Mouse (Mus musculus) limb, embryonic 15.5 days (tissue): Measurements from ENCODE around the gene Tmem97. TPM values are rescaled to one million over a fixed set of nuclear protein-coding genes. Genes with fewer than 3 reads are reported as not detected.
"Not testable (repeated sequence)": the region's sequence is repeated elsewhere in the genome, so short reads cannot be mapped to it uniquely, and the experiment has no call there.

ENCODE experiments used
- ATAC-seq: fragments of 200-750 bp; cut with Nextera tagmentation; 2 replicates; pipeline ENCODE4 v1.8.0; 2017; ENCODE audit warnings: low read depth, moderate TSS enrichment; ENCODE audit not compliant: insufficient number of reproducible peaks, low FRiP score, low TSS enrichment
- H3K27ac ChIP-seq: fragments of 300-500 bp; sonication (generic); 2 replicates; pipeline ENCODE4 v1.5.1; 2015; ENCODE audit warnings: moderate library complexity, mild to moderate bottlenecking, inconsistent platforms
- H3K27me3 ChIP-seq: fragments of 300-500 bp; sonication (generic); 2 replicates; pipeline ENCODE4 v1.6.1; 2015; ENCODE audit warnings: inconsistent platforms
- H3K36me3 ChIP-seq: fragments of 300-500 bp; sonication (generic); 2 replicates; pipeline ENCODE4 v1.6.1; 2015; ENCODE audit warnings: inconsistent platforms
- H3K4me1 ChIP-seq: fragments of 300-500 bp; sonication (generic); 2 replicates; pipeline ENCODE4 v1.6.1; 2015; ENCODE audit warnings: inconsistent platforms
- H3K4me2 ChIP-seq: fragments of 300-500 bp; sonication (generic); 2 replicates; pipeline ENCODE4 v1.6.1; 2015; ENCODE audit warnings: mild to moderate bottlenecking, inconsistent platforms
- H3K4me3 ChIP-seq: fragments of 300-500 bp; sonication (generic); 2 replicates; pipeline ENCODE4 v1.5.1; 2015; ENCODE audit warnings: mild to moderate bottlenecking, inconsistent platforms
- H3K9ac ChIP-seq: fragments of 300-500 bp; sonication (generic); 2 replicates; pipeline ENCODE4 v1.6.1; 2015; ENCODE audit warnings: inconsistent platforms
- H3K9me3 ChIP-seq: fragments of 300-500 bp; sonication (generic); 2 replicates; pipeline ENCODE4 v1.6.1; 2016; ENCODE audit warnings: inconsistent platforms
- WGBS: fragments of 180-500 bp; shearing (Covaris S2); methylation state at CpG from one replicate; pipeline ENCODE4 v1.1.7; 2015; 5-methylcytosine and 5-hydroxymethylcytosine counted together
- polyA plus RNA-seq: library from polyadenylated mRNA; unstranded; fragments of >200 nt; fragmentation: Nextera tagmentation; extraction: Ambion mirVana; gene quantifications from 2 replicates; pipeline ENCODE4 v1.2.1, GENCODE M21; 2015

Gene Tmem97
- 89.3 and 92.7 TPM in 2 replicates for polyA plus RNA-seq

DNA sequence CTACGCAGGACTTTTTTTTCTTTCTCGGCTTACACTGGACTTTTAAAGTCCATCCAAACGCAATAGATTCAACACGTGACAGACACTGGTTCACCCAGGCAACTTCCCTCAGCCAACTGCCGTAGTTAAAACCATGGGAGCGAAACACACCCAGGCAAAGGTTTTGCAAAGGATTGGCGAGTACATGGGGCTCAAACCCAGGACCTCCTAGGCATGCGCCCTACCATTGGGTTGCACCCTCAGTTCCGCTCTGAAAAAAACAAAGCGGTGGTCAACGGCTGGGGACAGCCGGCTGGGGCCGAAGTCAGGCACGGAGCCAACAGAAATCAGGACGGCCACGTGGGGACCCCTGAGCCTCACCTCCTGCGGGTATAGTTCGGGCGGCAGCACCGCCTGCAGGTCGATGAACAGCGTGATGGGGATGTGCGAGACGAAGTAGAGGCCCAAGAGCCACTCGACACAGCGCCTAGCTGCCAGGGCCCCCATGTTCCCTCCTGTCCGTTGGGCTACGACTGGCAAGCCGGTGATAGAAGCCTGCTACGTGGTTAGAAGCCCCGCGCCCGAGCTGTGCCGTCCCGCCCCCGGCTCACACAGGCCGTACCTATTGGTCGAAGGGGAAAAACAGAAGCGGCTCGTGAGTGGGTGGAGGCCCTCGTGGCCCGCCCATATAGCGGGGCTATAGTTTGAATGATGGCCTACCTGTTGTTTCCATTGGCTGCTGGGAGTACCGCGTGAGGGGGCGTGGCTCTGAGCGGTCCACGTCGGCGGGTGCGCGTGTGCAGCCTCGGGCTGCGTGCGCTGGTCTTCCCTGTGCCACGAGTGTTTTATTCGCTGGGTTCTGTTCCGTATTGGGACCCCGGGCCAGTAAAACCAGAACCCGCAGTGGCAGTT is at the start of gene Tmem97:
Gene Tmem97 (minus strand): TSS at position 610 of the 891 bp plus-strand sequence.
- Histone ChIP-seq H3K4me1 (peaks cover 18% of the 10 kb centered on the region), H3K27me3 (no peaks in the 10 kb centered on the region), H3K4me3 (peak within 1 kb of the TSS; percentile 73), H3K9ac (peak within 1 kb of the TSS; percentile 63), H3K36me3 (peaks cover under 1% of the 10 kb centered on the region), H3K27ac (peak within 1 kb of the TSS; percentile 88), H3K9me3 (no peaks in the 10 kb centered on the region), H3K4me2 (peak within 1 kb of the TSS; percentile 74)
- WGBS, result under 1% methylated on average over 60 of the region's 60 CpGs
- peak; percentile 99 for ATAC-seq

GRCm38 (mm10) chr11:78600051-78600450 is 49.5 kb upstream of the Tmem97 start:
- H3K27me3 ChIP-seq, result no peaks in the 10 kb centered on the region
- no peaks in the 10 kb centered on the region for H3K36me3 ChIP-seq
- 84% methylated on average over 4 of the region's 4 CpGs for WGBS
- no peaks in the 10 kb centered on the region for H3K4me1 ChIP-seq
- H3K4me3 ChIP-seq, result no peak overlapping the region
- ATAC-seq, result no peak
- no peak overlapping the region for H3K9ac ChIP-seq
- no peaks in the 10 kb centered on the region for H3K9me3 ChIP-seq
- H3K4me2 ChIP-seq, result no peak overlapping the region
- H3K27ac ChIP-seq, result no peak overlapping the region

DNA sequence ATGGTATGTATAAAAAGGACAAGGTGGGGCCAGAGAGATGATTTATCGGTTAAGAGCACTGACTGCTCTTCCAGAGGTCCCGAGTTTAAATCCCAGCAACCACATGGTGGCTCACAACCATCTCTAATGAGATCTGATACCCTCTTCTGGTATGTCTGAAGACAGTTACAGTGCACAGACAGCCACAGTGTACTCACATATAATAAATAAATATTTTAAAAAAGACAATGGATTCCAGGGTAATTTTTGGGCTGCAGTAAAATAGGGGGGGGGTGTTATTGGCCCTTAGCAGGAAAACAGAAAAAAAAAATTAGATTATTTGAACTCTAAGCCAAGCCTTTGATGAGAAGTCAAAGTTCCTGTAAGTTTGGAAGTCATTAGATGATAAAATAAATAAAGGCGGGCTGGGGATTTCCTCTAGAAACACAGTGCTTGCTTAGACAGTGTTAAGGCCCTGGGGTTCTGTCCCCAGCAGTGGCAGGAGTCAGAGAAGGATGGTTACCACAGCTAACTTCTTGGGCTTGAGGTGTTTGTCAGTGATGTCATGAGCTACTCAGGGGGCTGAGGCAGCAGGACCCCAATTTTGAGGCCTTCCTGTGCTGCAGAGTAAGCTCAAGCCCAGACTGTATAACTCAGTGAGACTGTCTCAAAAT is 48.3 kb upstream of the Tmem97 start:
- H3K9me3 ChIP-seq, result no peaks in the 10 kb centered on the region
- no peak overlapping the region for H3K4me3 ChIP-seq
- no peaks in the 10 kb centered on the region for H3K27me3 ChIP-seq
- no peak for ATAC-seq
- H3K9ac ChIP-seq, result no peak overlapping the region
- WGBS, result 56% methylated on average over 3 of the region's 3 CpGs
- H3K4me1 ChIP-seq, result no peaks in the 10 kb centered on the region
- H3K27ac ChIP-seq, result no peak overlapping the region
- H3K36me3 ChIP-seq, result no peaks in the 10 kb centered on the region
- H3K4me2 ChIP-seq, result no peak overlapping the region

DNA sequence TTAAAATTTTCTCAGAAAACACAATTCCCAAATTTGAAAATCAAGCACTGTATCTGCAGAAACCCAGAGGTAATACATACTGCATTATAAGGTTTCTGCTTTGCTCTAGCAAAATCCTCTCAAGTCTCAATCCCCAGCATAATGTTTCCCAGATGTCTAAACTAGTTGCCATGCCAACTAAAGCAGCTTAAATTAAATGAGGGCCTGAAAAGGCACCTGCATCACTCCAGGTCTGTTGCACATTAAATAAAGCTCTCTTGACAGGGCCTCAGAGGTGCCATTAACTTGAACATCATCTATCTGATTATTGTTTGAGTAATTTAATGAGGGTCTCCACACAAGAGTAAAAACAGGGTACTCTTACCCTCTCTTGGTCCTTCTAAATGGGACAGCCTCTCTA is 46.2 kb upstream of the Tmem97 start:
- Histone ChIP-seq H3K27ac (no peak overlapping the region), H3K9me3 (no peaks in the 10 kb centered on the region), H3K27me3 (no peaks in the 10 kb centered on the region), H3K4me1 (no peaks in the 10 kb centered on the region), H3K9ac (no peak overlapping the region), H3K4me3 (no peak overlapping the region), H3K36me3 (no peaks in the 10 kb centered on the region), H3K4me2 (no peak overlapping the region)
- no peak for ATAC-seq

DNA sequence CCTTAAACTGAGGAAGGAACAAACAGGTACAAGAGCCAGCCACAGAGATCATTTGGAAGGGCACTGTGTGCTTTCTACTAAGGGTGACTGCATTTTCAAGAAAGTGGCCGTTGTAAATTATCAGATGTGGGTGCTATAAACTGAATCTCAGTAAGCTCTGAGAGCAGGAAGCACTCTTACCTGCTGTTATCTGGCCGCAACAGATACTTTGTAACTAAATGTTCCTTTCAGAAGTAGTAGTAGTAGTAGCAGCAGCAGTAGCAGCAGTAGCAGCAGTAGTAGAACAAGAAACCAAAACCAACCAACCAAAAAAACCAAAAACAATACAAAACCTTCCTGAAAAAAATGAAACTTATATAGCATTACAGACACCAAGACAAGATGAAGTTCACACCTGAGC is 45.2 kb upstream of the Tmem97 start:
- Histone ChIP-seq H3K4me3 (no peak overlapping the region), H3K4me1 (no peaks in the 10 kb centered on the region), H3K27ac (no peak overlapping the region), H3K4me2 (no peak overlapping the region), H3K27me3 (no peaks in the 10 kb centered on the region), H3K36me3 (no peaks in the 10 kb centered on the region), H3K9ac (no peak overlapping the region), H3K9me3 (no peaks in the 10 kb centered on the region)
- 70% methylated on average over 2 of the region's 2 CpGs for WGBS
- no peak for ATAC-seq

DNA sequence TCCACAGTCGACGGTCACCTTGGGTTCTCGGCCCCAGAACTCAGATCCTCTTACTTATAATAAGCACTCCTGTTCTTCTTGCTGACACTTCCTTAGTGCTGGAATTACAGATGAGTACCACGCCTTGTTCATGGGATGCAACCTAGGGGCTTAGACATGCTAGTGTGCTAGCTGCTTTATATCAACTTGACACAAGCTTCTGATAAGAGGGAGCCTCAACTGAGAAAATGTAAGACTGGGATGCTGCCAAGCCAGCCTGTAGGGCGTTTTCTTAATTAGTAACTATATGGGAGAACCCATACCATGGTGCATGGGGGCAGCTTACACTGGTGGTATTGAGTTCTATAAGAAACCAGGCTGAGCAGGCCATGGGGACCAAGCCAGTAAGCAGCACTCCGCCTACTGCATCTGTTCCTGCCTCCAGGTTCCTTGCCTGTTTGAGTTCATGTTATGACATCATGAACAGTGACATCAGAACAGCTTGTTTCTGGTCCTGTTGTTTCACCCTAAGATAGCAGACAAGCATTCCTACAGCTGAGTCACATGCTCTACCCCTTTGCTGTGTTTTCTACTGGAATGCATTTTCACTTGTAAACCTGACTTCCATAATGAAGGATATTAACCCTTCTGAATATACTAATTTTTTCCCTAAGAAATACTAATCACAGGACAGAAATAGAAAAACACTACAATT is 43.8 kb upstream of the Tmem97 start:
- H3K4me2 ChIP-seq, result no peak overlapping the region
- H3K9ac ChIP-seq, result no peak overlapping the region
- H3K27ac ChIP-seq, result no peak overlapping the region
- H3K27me3 ChIP-seq, result no peaks in the 10 kb centered on the region
- H3K36me3 ChIP-seq, result no peaks in the 10 kb centered on the region
- no peak for ATAC-seq
- H3K4me1 ChIP-seq, result no peaks in the 10 kb centered on the region
- H3K9me3 ChIP-seq, result no peaks in the 10 kb centered on the region
- WGBS, result 89% methylated on average over 6 of the region's 6 CpGs
- H3K4me3 ChIP-seq, result no peak overlapping the region

GRCm38 (mm10) chr11:78587677-78588076 is 37.1 kb upstream of the Tmem97 start:
- not testable (repeated sequence) for H3K4me2 ChIP-seq, H3K4me1 ChIP-seq, H3K27me3 ChIP-seq, H3K4me3 ChIP-seq, ATAC-seq, H3K27ac ChIP-seq, H3K9ac ChIP-seq, H3K9me3 ChIP-seq
- H3K36me3 ChIP-seq, result peaks cover 24% of the 10 kb centered on the region
- 94% methylated on average over 1 of the region's 1 CpGs for WGBS

DNA sequence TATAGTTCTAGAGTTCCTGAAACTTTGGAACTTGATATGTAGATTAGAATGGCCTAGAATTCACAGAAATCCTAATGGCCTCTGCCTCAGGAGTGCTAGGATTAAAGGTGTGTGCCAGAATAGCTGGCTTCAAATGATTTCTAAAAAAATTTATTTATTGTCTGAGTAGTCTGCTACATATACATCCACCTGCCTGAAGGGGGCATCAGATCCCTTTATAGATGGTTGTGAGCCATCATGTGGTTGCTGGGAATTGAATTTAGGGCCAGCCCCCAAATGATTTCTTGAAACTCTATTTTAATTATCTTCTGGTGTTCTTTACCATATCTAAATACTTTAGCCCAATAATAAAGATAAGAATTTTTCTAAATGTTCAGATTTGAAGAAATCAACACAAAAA is 35.5 kb upstream of the Tmem97 start:
- Histone ChIP-seq H3K9ac (no peak overlapping the region), H3K4me1 (no peaks in the 10 kb centered on the region), H3K36me3 (peaks cover 34% of the 10 kb centered on the region), H3K4me3 (no peak overlapping the region), H3K27me3 (no peaks in the 10 kb centered on the region), H3K27ac (no peak overlapping the region), H3K4me2 (no peak overlapping the region), H3K9me3 (peaks cover 4% of the 10 kb centered on the region; the same call in 1 of the 2 replicates)
- ATAC-seq, result no peak

GRCm38 (mm10) chr11:78582848-78583247 is 32.3 kb upstream of the Tmem97 start:
- no peak for ATAC-seq
- Histone ChIP-seq H3K9me3 (peaks cover 4% of the 10 kb centered on the region; the same call in 1 of the 2 replicates), H3K36me3 (peaks cover 46% of the 10 kb centered on the region), H3K4me1 (no peaks in the 10 kb centered on the region), H3K9ac (no peak overlapping the region), H3K27ac (no peak overlapping the region), H3K4me2 (no peak overlapping the region), H3K27me3 (no peaks in the 10 kb centered on the region), H3K4me3 (no peak overlapping the region)
- 88% methylated on average over 6 of the region's 6 CpGs for WGBS

DNA sequence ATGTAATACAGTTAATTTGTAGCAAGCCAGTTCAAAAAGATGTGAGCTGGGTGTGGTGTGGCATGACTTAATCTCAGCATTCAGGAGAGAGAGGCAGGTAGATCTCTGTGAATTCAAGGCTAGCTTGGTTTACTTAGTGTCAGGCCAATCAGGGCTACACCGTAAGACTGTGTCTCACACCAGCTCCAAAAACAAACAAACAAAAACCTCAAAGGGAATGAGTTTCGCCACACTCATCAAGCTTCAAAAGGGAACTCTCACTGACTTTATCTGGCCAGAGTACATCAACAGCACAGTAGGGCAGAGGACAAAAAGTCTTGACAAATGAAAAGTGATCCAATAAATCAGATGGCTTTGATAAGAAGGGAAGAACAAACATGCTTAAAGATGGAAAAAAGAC is 24.4 kb upstream of the Tmem97 start:
- Histone ChIP-seq H3K4me2 (no peak overlapping the region), H3K27ac (no peak overlapping the region), H3K9ac (no peak overlapping the region), H3K4me1 (no peaks in the 10 kb centered on the region), H3K4me3 (no peak overlapping the region), H3K36me3 (peaks cover 56% of the 10 kb centered on the region), H3K9me3 (no peaks in the 10 kb centered on the region), H3K27me3 (no peaks in the 10 kb centered on the region)
- no peak for ATAC-seq
- WGBS, result 60% methylated on average over 2 of the region's 2 CpGs

GRCm38 (mm10) chr11:78574536-78574935 is 24.0 kb upstream of the Tmem97 start:
- WGBS, result 76% methylated on average over 3 of the region's 3 CpGs
- H3K4me2 ChIP-seq, result no peak overlapping the region
- H3K9ac ChIP-seq, result no peak overlapping the region
- H3K27ac ChIP-seq, result no peak overlapping the region
- ATAC-seq, result no peak
- H3K36me3 ChIP-seq, result peaks cover 60% of the 10 kb centered on the region
- no peaks in the 10 kb centered on the region for H3K27me3 ChIP-seq
- no peaks in the 10 kb centered on the region for H3K4me1 ChIP-seq
- no peaks in the 10 kb centered on the region for H3K9me3 ChIP-seq
- H3K4me3 ChIP-seq, result no peak overlapping the region

- WGBS, result 86% methylated on average over 4 of the region's 4 CpGs
- not testable (repeated sequence) for H3K4me2 ChIP-seq, H3K4me1 ChIP-seq, H3K27ac ChIP-seq, H3K27me3 ChIP-seq, H3K9ac ChIP-seq, ATAC-seq, H3K9me3 ChIP-seq, H3K4me3 ChIP-seq
- H3K36me3 ChIP-seq, result peaks cover 61% of the 10 kb centered on the region
Observed at GRCm38 (mm10) chr11:78574031-78574430, 23.5 kb upstream of the Tmem97 start.
